Mouse (Mus musculus): ENCODE results near the gene Me3. TPM values are rescaled to one million over a fixed set of nuclear protein-coding genes. Genes with fewer than 3 reads are reported as not detected.

The Me3 gene
- polyA plus RNA-seq, 1 experiment, result 3.1 TPM

- DNase-seq (ENCODE audit: low read depth), result no peak
Measured at GRCm38 (mm10) chr7:89666361-89666760, 34.2 kb downstream of the Me3 start.

GRCm38 (mm10) chr7:89667570-89667969 is 35.4 kb downstream of the Me3 start:
- no peak for DNase-seq (ENCODE audit: low read depth)

- no peak for DNase-seq (ENCODE audit: low read depth)
Measured at GRCm38 (mm10) chr7:89669461-89669860, 37.3 kb downstream of the Me3 start.

GRCm38 (mm10) chr7:89671104-89671831 is 39.1 kb downstream of the Me3 start:
- no peak for DNase-seq (ENCODE audit: low read depth)

GRCm38 (mm10) chr7:89676176-89676575 is 44.0 kb downstream of the Me3 start:
- no peak for DNase-seq (ENCODE audit: low read depth)

GRCm38 (mm10) chr7:89677850-89678249 is 45.7 kb downstream of the Me3 start:
- DNase-seq (ENCODE audit: low read depth), result no peak

GRCm38 (mm10) chr7:89678719-89679118 is 46.5 kb downstream of the Me3 start:
- no peak for DNase-seq (ENCODE audit: low read depth)

GRCm38 (mm10) chr7:89679139-89679538 is 46.9 kb downstream of the Me3 start:
- DNase-seq (ENCODE audit: low read depth), result no peak

- no peak for DNase-seq (ENCODE audit: low read depth)
Measured at GRCm38 (mm10) chr7:89679621-89680140, 47.5 kb downstream of the Me3 start.

GRCm38 (mm10) chr7:89680891-89681290 is 48.7 kb downstream of the Me3 start:
- no peak for DNase-seq (ENCODE audit: low read depth)

GRCm38 (mm10) chr7:89681666-89682470 is 49.7 kb downstream of the Me3 start:
- no peak for DNase-seq (ENCODE audit: low read depth)

- DNase-seq (ENCODE audit: low read depth), result no peak
Measured at GRCm38 (mm10) chr7:89698186-89698585, 66.0 kb downstream of the Me3 start.

GRCm38 (mm10) chr7:89699668-89700350 is 67.6 kb downstream of the Me3 start:
- DNase-seq (ENCODE audit: low read depth), result peak; percentile 10

- no peak for DNase-seq (ENCODE audit: low read depth)
Measured at GRCm38 (mm10) chr7:89700511-89700910, 68.3 kb downstream of the Me3 start.

- no peak for DNase-seq (ENCODE audit: low read depth)
Measured at GRCm38 (mm10) chr7:89710776-89711175, 78.6 kb downstream of the Me3 start.

- no peak for DNase-seq (ENCODE audit: low read depth)
Measured at GRCm38 (mm10) chr7:89713059-89713458, 80.9 kb downstream of the Me3 start.

- DNase-seq (ENCODE audit: low read depth), result no peak
Measured at GRCm38 (mm10) chr7:89716226-89716625, 84.0 kb downstream of the Me3 start.

GRCm38 (mm10) chr7:89717521-89717920 is 85.3 kb downstream of the Me3 start:
- no peak for DNase-seq (ENCODE audit: low read depth)

GRCm38 (mm10) chr7:89718264-89718663 is 86.1 kb downstream of the Me3 start:
- no peak for DNase-seq (ENCODE audit: low read depth)

GRCm38 (mm10) chr7:89720256-89720655 is 88.1 kb downstream of the Me3 start:
- DNase-seq (ENCODE audit: low read depth), result no peak

- no peak for DNase-seq (ENCODE audit: low read depth)
Measured at GRCm38 (mm10) chr7:89726712-89727111, 94.5 kb downstream of the Me3 start.

GRCm38 (mm10) chr7:89727615-89728014 is 95.4 kb downstream of the Me3 start:
- DNase-seq (ENCODE audit: low read depth), result no peak
